Mouse (Mus musculus): ENCODE data around the gene Hdgfl2. TPM values are rescaled to one million over a fixed set of nuclear protein-coding genes. Genes with fewer than 3 reads are reported as not detected.

Gene Hdgfl2
- total and polyA plus RNA-seq, 3 experiments, result 31.1 to 174 (median 76.0) TPM

DNA sequence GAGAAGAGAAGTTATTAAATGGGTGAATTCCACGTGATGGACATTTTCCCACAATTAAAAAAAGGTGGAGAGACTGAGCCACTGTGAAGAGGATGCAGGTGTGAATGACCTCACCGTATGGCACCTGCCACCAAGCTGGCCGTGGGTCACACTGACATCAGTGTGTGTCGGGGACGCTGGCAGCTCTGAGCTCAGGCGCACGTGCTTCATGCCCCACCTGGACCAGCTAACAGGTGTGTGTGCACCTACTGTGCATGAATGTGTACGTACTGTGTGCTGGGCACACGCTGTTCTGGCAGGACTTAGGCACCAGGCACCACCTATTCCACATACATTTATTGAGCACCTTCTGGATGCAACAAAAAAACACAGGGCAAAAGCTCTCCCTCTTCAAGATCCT is 65.1 kb downstream of the Hdgfl2 start:
- TF ChIP-seq GATA1 (IDR thresholded peaks at IDR 0.05; ENCODE audit: borderline replicate concordance, low read length), result no peak
- no peak for TF ChIP-seq POLR2AphosphoS5 (IDR thresholded peaks at IDR 0.05; ENCODE audit: insufficient replicate concordance, low read depth, low read length)
- no peak for TF ChIP-seq GATA2 (IDR thresholded peaks at IDR 0.05; ENCODE audit: borderline replicate concordance, low read depth, low read length)
- TF ChIP-seq TAL1 (conservative IDR thresholded peaks at IDR 0.05; ENCODE audit: low read depth, low read length), result no peak
- TF ChIP-seq CTCF (IDR thresholded peaks at IDR 0.05; ENCODE audit: low read depth, low read length), result no peak
- Histone ChIP-seq H3K9me3 (replicated peaks) (0 out of 2 replicates have a peak, but pooled peaks cover 3% of the 10 kb centered on the region), H3K4me1 (ENCODE audit: insufficient read depth, low read depth, low read length) (peaks cover 16% of the 10 kb centered on the region), H3K4me3 (ENCODE audit: low read depth, low read length) (no peak overlapping the region), H3K27me3 (ENCODE audit: insufficient read depth, low read length) (peaks cover 88% of the 10 kb centered on the region), H3K36me3 (replicated peaks) (no peaks in the 10 kb centered on the region)
- DNase-seq (ENCODE audit: low spot score), result no peak
- ATAC-seq (ENCODE audit: extremely low read depth, insufficient number of reproducible peaks, low FRiP score, poor library complexity, severe bottlenecking), result no peak

- peaks cover 8% of the 10 kb centered on the region for H3K4me1 ChIP-seq (ENCODE audit: insufficient read depth, low read depth, low read length)
- peaks cover 83% of the 10 kb centered on the region for H3K27me3 ChIP-seq (ENCODE audit: insufficient read depth, low read length)
- no peaks in the 10 kb centered on the region for H3K9me3 ChIP-seq (replicated peaks)
- no peak overlapping the region for H3K4me3 ChIP-seq (ENCODE audit: low read depth, low read length)
- ATAC-seq (ENCODE audit: extremely low read depth, insufficient number of reproducible peaks, low FRiP score, poor library complexity, severe bottlenecking) (no peak), DNase-seq (ENCODE audit: low spot score) (no peak)
- H3K36me3 ChIP-seq (replicated peaks), result no peaks in the 10 kb centered on the region
- TF ChIP-seq GATA2 (IDR thresholded peaks at IDR 0.05; ENCODE audit: borderline replicate concordance, low read depth, low read length) (no peak), GATA1 (IDR thresholded peaks at IDR 0.05; ENCODE audit: borderline replicate concordance, low read length) (no peak), CTCF (IDR thresholded peaks at IDR 0.05; ENCODE audit: low read depth, low read length) (no peak), TAL1 (conservative IDR thresholded peaks at IDR 0.05; ENCODE audit: low read depth, low read length) (no peak), POLR2AphosphoS5 (IDR thresholded peaks at IDR 0.05; ENCODE audit: insufficient replicate concordance, low read depth, low read length) (no peak)
Measured at GRCm38 (mm10) chr17:56146131-56146530, 66.7 kb downstream of the Hdgfl2 start.

DNA sequence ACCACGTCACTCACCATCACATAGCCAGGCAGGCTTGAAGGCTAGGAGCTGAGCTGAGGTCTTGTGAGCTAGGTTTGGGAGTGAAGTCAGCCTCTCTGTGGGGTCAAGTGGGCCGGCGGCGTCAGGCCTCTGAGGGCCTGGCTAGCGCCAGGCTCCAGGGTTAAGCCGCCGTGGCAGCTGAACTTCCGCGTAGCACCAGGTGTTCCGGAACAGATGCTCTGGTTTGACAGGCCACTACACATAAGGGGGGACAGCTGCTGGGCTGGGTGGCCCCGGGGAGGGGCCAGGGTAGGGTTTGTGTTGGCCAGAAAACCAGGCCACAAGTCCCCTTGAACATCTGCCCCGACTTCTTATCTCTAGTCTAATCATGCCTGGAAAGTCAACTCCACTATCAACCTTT is 68.0 kb downstream of the Hdgfl2 start:
- TF ChIP-seq GATA1 (IDR thresholded peaks at IDR 0.05; ENCODE audit: borderline replicate concordance, low read length), result no peak
- TF ChIP-seq TAL1 (conservative IDR thresholded peaks at IDR 0.05; ENCODE audit: low read depth, low read length), result no peak
- no peaks in the 10 kb centered on the region for H3K9me3 ChIP-seq (replicated peaks)
- H3K4me3 ChIP-seq (ENCODE audit: low read depth, low read length), result no peak overlapping the region
- no peak for DNase-seq (ENCODE audit: low spot score)
- peaks cover 74% of the 10 kb centered on the region for H3K27me3 ChIP-seq (ENCODE audit: insufficient read depth, low read length)
- H3K4me1 ChIP-seq (ENCODE audit: insufficient read depth, low read depth, low read length), result no peaks in the 10 kb centered on the region
- no peaks in the 10 kb centered on the region for H3K36me3 ChIP-seq (replicated peaks)
- ATAC-seq (ENCODE audit: extremely low read depth, insufficient number of reproducible peaks, low FRiP score, poor library complexity, severe bottlenecking), result no peak

DNA sequence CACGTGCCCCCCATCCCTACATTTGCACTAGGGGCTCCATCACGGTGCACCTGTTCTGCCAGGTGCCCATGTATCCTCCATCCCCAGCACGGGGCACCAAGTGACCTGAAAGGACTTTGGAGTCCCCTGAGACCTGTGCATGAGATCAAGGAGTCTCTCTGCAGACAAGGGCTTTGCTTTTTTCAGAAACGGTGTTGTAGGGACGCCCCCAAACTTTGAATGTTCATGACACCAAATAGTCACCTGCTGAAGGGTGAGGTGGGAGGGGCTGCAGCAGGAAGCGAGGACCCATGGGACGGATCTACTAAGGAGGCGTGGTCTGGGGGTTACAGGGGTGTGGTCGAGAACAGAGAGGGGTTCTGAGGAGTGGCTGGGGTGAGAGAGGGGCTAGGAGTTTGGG is 68.8 kb downstream of the Hdgfl2 start:
- H3K9me3 ChIP-seq (replicated peaks), result no peaks in the 10 kb centered on the region
- H3K4me3 ChIP-seq (ENCODE audit: low read depth, low read length), result no peak overlapping the region
- peaks cover 76% of the 10 kb centered on the region for H3K27me3 ChIP-seq (ENCODE audit: insufficient read depth, low read length)
- ATAC-seq (ENCODE audit: extremely low read depth, insufficient number of reproducible peaks, low FRiP score, poor library complexity, severe bottlenecking) (no peak), DNase-seq (ENCODE audit: low spot score) (no peak)
- TF ChIP-seq TAL1 (conservative IDR thresholded peaks at IDR 0.05; ENCODE audit: low read depth, low read length) (no peak), GATA1 (IDR thresholded peaks at IDR 0.05; ENCODE audit: borderline replicate concordance, low read length) (no peak), CTCF (IDR thresholded peaks at IDR 0.05; ENCODE audit: low read depth, low read length) (no peak), POLR2AphosphoS5 (IDR thresholded peaks at IDR 0.05; ENCODE audit: insufficient replicate concordance, low read depth, low read length) (no peak), GATA2 (IDR thresholded peaks at IDR 0.05; ENCODE audit: borderline replicate concordance, low read depth, low read length) (no peak)
- no peaks in the 10 kb centered on the region for H3K36me3 ChIP-seq (replicated peaks)
- no peaks in the 10 kb centered on the region for H3K4me1 ChIP-seq (ENCODE audit: insufficient read depth, low read depth, low read length)

- H3K27me3 ChIP-seq (ENCODE audit: insufficient read depth, low read length), result peaks cover 77% of the 10 kb centered on the region
Measured at GRCm38 (mm10) chr17:56148790-56149618, 69.6 kb downstream of the Hdgfl2 start.

GRCm38 (mm10) chr17:56149897-56150296 is 70.5 kb downstream of the Hdgfl2 start:
- no peak for TF ChIP-seq CTCF (IDR thresholded peaks at IDR 0.05; ENCODE audit: low read depth, low read length)
- no peak overlapping the region for H3K4me3 ChIP-seq (ENCODE audit: low read depth, low read length)
- no peaks in the 10 kb centered on the region for H3K36me3 ChIP-seq (replicated peaks)
- H3K9me3 ChIP-seq (replicated peaks), result no peaks in the 10 kb centered on the region
- DNase-seq (ENCODE audit: low spot score) (no peak), ATAC-seq (ENCODE audit: extremely low read depth, insufficient number of reproducible peaks, low FRiP score, poor library complexity, severe bottlenecking) (no peak)
- no peaks in the 10 kb centered on the region for H3K4me1 ChIP-seq (ENCODE audit: insufficient read depth, low read depth, low read length)
- H3K27me3 ChIP-seq (ENCODE audit: insufficient read depth, low read length), result peaks cover 79% of the 10 kb centered on the region

More at GRCm38 (mm10) chr17:56148790-56149618, 69.6 kb downstream of the Hdgfl2 start:
- TF ChIP-seq GATA2 (IDR thresholded peaks at IDR 0.05; ENCODE audit: borderline replicate concordance, low read depth, low read length), result no peak
- no peak for TF ChIP-seq CTCF (IDR thresholded peaks at IDR 0.05; ENCODE audit: low read depth, low read length)
- no peak for TF ChIP-seq POLR2AphosphoS5 (IDR thresholded peaks at IDR 0.05; ENCODE audit: insufficient replicate concordance, low read depth, low read length)
- no peak for TF ChIP-seq TAL1 (conservative IDR thresholded peaks at IDR 0.05; ENCODE audit: low read depth, low read length)
- TF ChIP-seq GATA1 (IDR thresholded peaks at IDR 0.05; ENCODE audit: borderline replicate concordance, low read length), result no peak
- H3K9me3 ChIP-seq (replicated peaks), result no peaks in the 10 kb centered on the region
- no peaks in the 10 kb centered on the region for H3K4me1 ChIP-seq (ENCODE audit: insufficient read depth, low read depth, low read length)
- no peak overlapping the region for H3K4me3 ChIP-seq (ENCODE audit: low read depth, low read length)
- no peaks in the 10 kb centered on the region for H3K36me3 ChIP-seq (replicated peaks)
- no peak for ATAC-seq (ENCODE audit: extremely low read depth, insufficient number of reproducible peaks, low FRiP score, poor library complexity, severe bottlenecking)
- DNase-seq (ENCODE audit: low spot score), result no peak

Other genes with a start within 250 kb of the Hdgfl2 start
Only the 20 nearest of the 25 such genes appear.
- 14.7 and 21.5 TPM in 2 replicates for gene Zfp959, start 187.5 kb upstream of the Hdgfl2 start, total RNA-seq (2014; fragmentation: Nextera tagmentation)
- 17.8 and 19.9 TPM in 2 replicates for gene Zfp959, start 187.5 kb upstream of the Hdgfl2 start, total RNA-seq (2017)
- 1.2 and 1.3 TPM in 2 replicates for gene Zfp959, start 187.5 kb upstream of the Hdgfl2 start, polyA plus RNA-seq (2012)
- 2.2 and 4.2 TPM in 2 replicates for gene Zfp119b, start 130.1 kb upstream of the Hdgfl2 start, total RNA-seq (2014; fragmentation: Nextera tagmentation)
- gene Zfp119b, start 130.1 kb upstream of the Hdgfl2 start, total RNA-seq (2017), result 7.8 and 10.0 TPM in 2 replicates
- 0.22 and 0.39 TPM in 2 replicates for gene Zfp119b, start 130.1 kb upstream of the Hdgfl2 start, polyA plus RNA-seq (2012)
- 0.63 and 0.98 TPM in 2 replicates for gene Ebi3, start 127.0 kb upstream of the Hdgfl2 start, total RNA-seq (2014; fragmentation: Nextera tagmentation)
- 1.6 and 2.0 TPM in 2 replicates for gene Ebi3, start 127.0 kb upstream of the Hdgfl2 start, total RNA-seq (2017)
- 2.5 and 2.6 TPM in 2 replicates for gene Ebi3, start 127.0 kb upstream of the Hdgfl2 start, polyA plus RNA-seq (2012)
- 8.3 and 12.6 TPM in 2 replicates for gene Yju2, start 120.5 kb upstream of the Hdgfl2 start, total RNA-seq (2014; fragmentation: Nextera tagmentation)
- 16.7 and 18.1 TPM in 2 replicates for gene Yju2, start 120.5 kb upstream of the Hdgfl2 start, total RNA-seq (2017)
- 27.8 and 33.5 TPM in 2 replicates for gene Yju2, start 120.5 kb upstream of the Hdgfl2 start, polyA plus RNA-seq (2012)
- not detected in 2 replicates for gene Shd, start 109.2 kb upstream of the Hdgfl2 start, total RNA-seq (2014; fragmentation: Nextera tagmentation)
- 0.58 TPM in 1 of 2 replicates, not detected in the other for gene Shd, start 109.2 kb upstream of the Hdgfl2 start, total RNA-seq (2017)
- gene Shd, start 109.2 kb upstream of the Hdgfl2 start, polyA plus RNA-seq (2012), result 0.33 and 0.59 TPM in 2 replicates
- not detected in 2 replicates for gene Fsd1, start 93.1 kb upstream of the Hdgfl2 start, total RNA-seq (2014; fragmentation: Nextera tagmentation)
- gene Fsd1, start 93.1 kb upstream of the Hdgfl2 start, total RNA-seq (2017), result 0.27 TPM in 1 of 2 replicates, not detected in the other
- gene Fsd1, start 93.1 kb upstream of the Hdgfl2 start, polyA plus RNA-seq (2012), result not detected in 2 replicates
- gene Stap2, start 74.0 kb upstream of the Hdgfl2 start, total RNA-seq (2014; fragmentation: Nextera tagmentation), result not detected in 2 replicates
- gene Stap2, start 74.0 kb upstream of the Hdgfl2 start, total RNA-seq (2017), result 0.27 and 0.29 TPM in 2 replicates
- not detected in 2 replicates for gene Stap2, start 74.0 kb upstream of the Hdgfl2 start, polyA plus RNA-seq (2012)
- 11.2 and 25.4 TPM in 2 replicates for gene Mpnd, start 73.9 kb upstream of the Hdgfl2 start, total RNA-seq (2014; fragmentation: Nextera tagmentation)
- 39.1 and 43.9 TPM in 2 replicates for gene Mpnd, start 73.9 kb upstream of the Hdgfl2 start, total RNA-seq (2017)
- 46.2 and 48.5 TPM in 2 replicates for gene Mpnd, start 73.9 kb upstream of the Hdgfl2 start, polyA plus RNA-seq (2012)
- gene Sh3gl1, start 43.0 kb upstream of the Hdgfl2 start, total RNA-seq (2014; fragmentation: Nextera tagmentation), result 21.6 and 24.3 TPM in 2 replicates
- gene Sh3gl1, start 43.0 kb upstream of the Hdgfl2 start, total RNA-seq (2017), result 28.5 and 30.1 TPM in 2 replicates
- gene Sh3gl1, start 43.0 kb upstream of the Hdgfl2 start, polyA plus RNA-seq (2012), result 64.2 and 74.6 TPM in 2 replicates
- gene Chaf1a, start 39.2 kb upstream of the Hdgfl2 start, total RNA-seq (2014; fragmentation: Nextera tagmentation), result 31.2 and 32.9 TPM in 2 replicates
- 29.0 and 31.3 TPM in 2 replicates for gene Chaf1a, start 39.2 kb upstream of the Hdgfl2 start, total RNA-seq (2017)
- 84.1 and 143 TPM in 2 replicates for gene Chaf1a, start 39.2 kb upstream of the Hdgfl2 start, polyA plus RNA-seq (2012)
- 9.0 and 9.3 TPM in 2 replicates for gene Ubxn6, start 4.6 kb upstream of the Hdgfl2 start, total RNA-seq (2014; fragmentation: Nextera tagmentation)
- gene Ubxn6, start 4.6 kb upstream of the Hdgfl2 start, total RNA-seq (2017), result 17.1 and 19.1 TPM in 2 replicates
- gene Ubxn6, start 4.6 kb upstream of the Hdgfl2 start, polyA plus RNA-seq (2012), result 21.2 and 21.4 TPM in 2 replicates
- gene Plin4, start 30.2 kb downstream of the Hdgfl2 start, total RNA-seq (2014; fragmentation: Nextera tagmentation), result not detected in 2 replicates
- 0.05 and 0.06 TPM in 2 replicates for gene Plin4, start 30.2 kb downstream of the Hdgfl2 start, total RNA-seq (2017)
- gene Plin4, start 30.2 kb downstream of the Hdgfl2 start, polyA plus RNA-seq (2012), result not detected in 2 replicates
- not detected in 2 replicates for gene Plin5, start 38.0 kb downstream of the Hdgfl2 start, total RNA-seq (2014; fragmentation: Nextera tagmentation)
- 0.06 TPM in 1 of 2 replicates, not detected in the other for gene Plin5, start 38.0 kb downstream of the Hdgfl2 start, total RNA-seq (2017)
- not detected in 2 replicates for gene Plin5, start 38.0 kb downstream of the Hdgfl2 start, polyA plus RNA-seq (2012)
- gene Lrg1, start 42.4 kb downstream of the Hdgfl2 start, total RNA-seq (2014; fragmentation: Nextera tagmentation), result not detected in 2 replicates
- gene Lrg1, start 42.4 kb downstream of the Hdgfl2 start, total RNA-seq (2017), result not detected in 2 replicates
- 0.04 TPM in 1 of 2 replicates, not detected in the other for gene Lrg1, start 42.4 kb downstream of the Hdgfl2 start, polyA plus RNA-seq (2012)
- 2.7 and 4.0 TPM in 2 replicates for gene Sema6b, start 60.7 kb downstream of the Hdgfl2 start, total RNA-seq (2014; fragmentation: Nextera tagmentation)
- gene Sema6b, start 60.7 kb downstream of the Hdgfl2 start, total RNA-seq (2017), result 3.4 and 3.6 TPM in 2 replicates
- 14.1 and 16.1 TPM in 2 replicates for gene Sema6b, start 60.7 kb downstream of the Hdgfl2 start, polyA plus RNA-seq (2012)
- 2.0 and 2.1 TPM in 2 replicates for gene Tnfaip8l1, start 82.8 kb downstream of the Hdgfl2 start, total RNA-seq (2014; fragmentation: Nextera tagmentation)
- gene Tnfaip8l1, start 82.8 kb downstream of the Hdgfl2 start, total RNA-seq (2017), result 2.8 and 3.2 TPM in 2 replicates
- gene Tnfaip8l1, start 82.8 kb downstream of the Hdgfl2 start, polyA plus RNA-seq (2012), result 1.0 and 1.1 TPM in 2 replicates
- 19.9 and 22.0 TPM in 2 replicates for gene Mydgf, start 104.3 kb downstream of the Hdgfl2 start, total RNA-seq (2014; fragmentation: Nextera tagmentation)
- 32.3 and 36.2 TPM in 2 replicates for gene Mydgf, start 104.3 kb downstream of the Hdgfl2 start, total RNA-seq (2017)
- 27.3 and 36.6 TPM in 2 replicates for gene Mydgf, start 104.3 kb downstream of the Hdgfl2 start, polyA plus RNA-seq (2012)
- gene Dpp9, start 139.3 kb downstream of the Hdgfl2 start, total RNA-seq (2014; fragmentation: Nextera tagmentation), result 22.4 and 26.8 TPM in 2 replicates
- gene Dpp9, start 139.3 kb downstream of the Hdgfl2 start, total RNA-seq (2017), result 13.0 and 14.4 TPM in 2 replicates
- 61.8 and 62.4 TPM in 2 replicates for gene Dpp9, start 139.3 kb downstream of the Hdgfl2 start, polyA plus RNA-seq (2012)
- 14.4 and 16.5 TPM in 2 replicates for gene Fem1a, start 177.2 kb downstream of the Hdgfl2 start, total RNA-seq (2014; fragmentation: Nextera tagmentation)
- gene Fem1a, start 177.2 kb downstream of the Hdgfl2 start, total RNA-seq (2017), result 17.8 and 18.9 TPM in 2 replicates
- 20.1 and 20.7 TPM in 2 replicates for gene Fem1a, start 177.2 kb downstream of the Hdgfl2 start, polyA plus RNA-seq (2012)
- 15.2 and 16.2 TPM in 2 replicates for gene Ticam1, start 197.2 kb downstream of the Hdgfl2 start, total RNA-seq (2014; fragmentation: Nextera tagmentation)
- gene Ticam1, start 197.2 kb downstream of the Hdgfl2 start, total RNA-seq (2017), result 4.9 and 5.7 TPM in 2 replicates
- gene Ticam1, start 197.2 kb downstream of the Hdgfl2 start, polyA plus RNA-seq (2012), result 7.4 and 8.1 TPM in 2 replicates

Data from G1E (cell line).